Mouse (Mus musculus): ENCODE data around the gene Gm765.

Gm765 gene

DNA sequence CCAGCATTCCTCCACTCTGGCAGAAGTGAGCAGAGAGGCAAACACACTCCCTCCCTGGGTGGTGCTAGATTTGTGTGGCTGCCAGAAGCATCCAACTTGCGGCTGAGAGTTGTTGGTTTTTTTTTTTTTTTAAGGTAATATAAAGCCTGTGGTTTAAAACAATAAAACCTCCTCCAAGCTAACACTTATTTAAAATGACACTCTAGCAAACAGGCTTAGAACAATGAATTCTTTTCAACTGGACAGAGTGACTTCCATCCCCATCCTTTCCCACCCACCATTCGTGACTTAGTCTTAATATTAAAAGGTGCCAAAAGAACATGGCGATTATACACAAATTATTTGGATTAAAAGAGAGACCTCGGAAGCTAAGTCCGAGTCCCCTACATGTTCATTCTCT, at the start of gene Gm765:
Gene Gm765, minus strand, starts transcription at position 101 of the 400 bp plus-strand sequence.
- DNase-seq (ENCODE audit: low spot score): no peak

- no peak for DNase-seq (ENCODE audit: low spot score)
Measured at GRCm38 (mm10) chr6:98385487-98385886, 42.9 kb upstream of the Gm765 start.

- no peak for DNase-seq (ENCODE audit: low spot score)
Measured at GRCm38 (mm10) chr6:98384431-98384830, 41.9 kb upstream of the Gm765 start.

GRCm38 (mm10) chr6:98383411-98383810, 40.9 kb upstream of the Gm765 start:
- DNase-seq (ENCODE audit: low spot score): peak; percentile 9

- no peak for DNase-seq (ENCODE audit: low spot score)
Measured at GRCm38 (mm10) chr6:98366199-98366598, 23.6 kb upstream of the Gm765 start.

DNA sequence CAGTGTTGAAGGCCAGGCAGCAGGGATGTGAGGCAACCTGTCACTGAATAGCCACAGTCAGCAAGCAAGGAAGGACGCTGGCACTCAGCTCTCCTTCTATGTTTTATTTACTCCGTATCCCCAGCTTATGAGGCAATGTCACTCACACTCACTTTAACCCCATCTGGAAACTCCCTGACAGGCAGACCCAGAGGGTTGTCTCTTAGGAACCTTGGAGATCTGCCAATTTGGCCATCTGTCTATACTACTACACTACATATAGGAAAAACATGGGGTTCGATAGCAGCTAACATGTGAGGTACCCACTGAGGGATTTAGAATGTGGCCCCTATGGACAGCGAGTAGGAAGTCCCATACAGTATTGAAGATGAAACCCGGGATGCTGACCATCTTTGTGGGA, 12.7 kb upstream of the Gm765 start:
- DNase-seq (ENCODE audit: low spot score): no peak

DNA sequence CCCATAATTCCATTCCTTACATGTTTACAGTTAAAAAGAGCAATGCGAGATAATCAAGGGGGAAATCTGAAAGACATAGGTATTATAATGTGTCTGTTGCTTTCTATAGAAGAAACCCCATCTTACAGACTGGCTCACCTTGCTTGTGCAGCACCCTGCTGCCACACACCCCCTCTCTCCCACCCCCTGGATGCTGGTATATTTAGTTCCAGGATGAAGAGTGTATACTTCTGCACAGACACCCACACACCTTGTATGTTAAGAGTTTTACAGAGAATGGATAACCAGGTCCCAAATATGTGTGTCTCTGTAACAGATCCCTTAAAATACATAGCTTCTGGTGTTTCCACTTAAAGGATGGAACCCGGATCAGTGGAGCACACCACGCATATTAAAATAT, 10.7 kb upstream of the Gm765 start:
- no peak for DNase-seq (ENCODE audit: low spot score)

GRCm38 (mm10) chr6:98332714-98333113, 9.8 kb downstream of the Gm765 start:
- no peak for DNase-seq (ENCODE audit: low spot score)

- DNase-seq (ENCODE audit: low spot score): no peak
Measured at GRCm38 (mm10) chr6:98311659-98312058, 30.9 kb downstream of the Gm765 start.

DNA sequence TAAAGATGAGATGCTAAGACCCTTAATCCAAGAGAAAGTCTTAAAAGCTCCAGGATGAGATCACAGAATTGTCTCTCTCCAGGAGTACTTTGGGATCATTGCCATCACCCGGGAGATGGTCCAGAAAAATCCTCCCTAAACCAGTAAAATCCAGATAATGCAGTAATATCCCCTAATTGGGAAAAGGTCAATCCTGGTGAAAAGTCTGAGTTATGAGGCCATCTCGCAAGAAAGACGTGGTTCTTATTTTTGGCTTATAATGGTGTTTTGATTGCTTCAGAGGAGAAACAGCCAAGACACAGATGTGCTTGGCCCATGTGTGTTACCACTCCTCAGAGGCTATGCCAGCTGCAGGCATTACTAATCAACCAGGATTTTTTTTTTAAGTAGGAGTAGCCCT, 34.9 kb downstream of the Gm765 start:
- no peak for DNase-seq (ENCODE audit: low spot score)

GRCm38 (mm10) chr6:98307159-98307558, 35.4 kb downstream of the Gm765 start:
- no peak for DNase-seq (ENCODE audit: low spot score)

- no peak for DNase-seq (ENCODE audit: low spot score)
Measured at GRCm38 (mm10) chr6:98292064-98292463, 50.5 kb downstream of the Gm765 start.

- DNase-seq (ENCODE audit: low spot score): no peak
Measured at GRCm38 (mm10) chr6:98288316-98288715, 54.2 kb downstream of the Gm765 start.

DNA sequence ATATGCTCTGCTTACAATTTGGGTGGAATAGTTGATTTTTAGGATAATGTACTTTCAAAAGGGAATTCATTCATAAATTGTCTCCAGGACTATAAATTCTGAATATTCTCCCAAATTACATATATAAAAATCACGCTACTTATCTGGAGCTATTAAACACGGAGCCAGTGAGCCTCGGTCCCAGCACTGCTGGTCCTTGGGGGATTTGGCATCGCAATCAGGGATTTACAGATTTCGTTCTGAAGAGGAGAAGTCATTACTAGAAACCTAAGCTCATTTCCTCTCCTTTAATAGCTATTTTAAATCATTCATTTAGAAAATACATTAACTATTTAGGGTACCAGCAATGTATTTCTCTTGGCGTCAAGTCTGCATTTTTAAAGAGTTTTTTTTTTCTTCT, 55.0 kb downstream of the Gm765 start:
- no peak for DNase-seq (ENCODE audit: low spot score)

DNA sequence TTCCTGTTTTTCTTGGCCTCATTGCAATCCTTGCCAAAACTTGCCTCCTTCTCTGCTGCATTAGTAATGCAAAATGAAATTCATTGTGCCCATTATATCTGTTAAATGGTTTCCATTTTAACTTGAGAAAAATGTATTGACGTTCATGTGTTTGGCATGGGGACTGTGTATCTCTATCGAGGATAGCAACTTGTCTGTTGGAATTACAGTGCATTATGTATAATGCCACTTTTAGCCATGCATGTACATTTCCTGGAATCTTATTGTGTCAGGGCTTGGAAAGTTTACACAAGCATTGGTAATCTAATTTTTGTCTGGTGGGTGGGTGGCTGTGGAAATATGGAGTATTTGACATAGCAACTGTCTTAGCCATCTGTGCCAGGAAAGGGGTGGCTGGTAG, 57.4 kb downstream of the Gm765 start:
- no peak for DNase-seq (ENCODE audit: low spot score)

DNA sequence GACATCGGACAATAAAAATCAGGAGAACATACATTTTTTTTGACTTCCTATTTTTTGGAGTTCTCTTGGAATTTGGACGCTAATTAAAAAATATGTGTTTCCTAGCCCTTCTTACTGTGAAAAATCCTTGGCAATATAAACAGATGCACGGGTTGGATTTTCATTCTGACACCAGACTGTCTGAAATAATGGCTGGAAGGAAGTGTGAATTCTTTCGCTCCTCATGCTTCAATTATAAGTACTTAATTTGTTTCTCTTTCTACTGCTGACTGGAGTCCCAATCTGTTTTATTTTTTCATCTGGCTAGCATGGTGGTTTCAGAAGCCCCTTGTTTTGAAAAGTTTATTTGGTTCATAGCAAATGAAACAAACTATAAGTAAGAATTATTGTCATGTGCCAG, 59.8 kb downstream of the Gm765 start:
- no peak for DNase-seq (ENCODE audit: low spot score)

DNA sequence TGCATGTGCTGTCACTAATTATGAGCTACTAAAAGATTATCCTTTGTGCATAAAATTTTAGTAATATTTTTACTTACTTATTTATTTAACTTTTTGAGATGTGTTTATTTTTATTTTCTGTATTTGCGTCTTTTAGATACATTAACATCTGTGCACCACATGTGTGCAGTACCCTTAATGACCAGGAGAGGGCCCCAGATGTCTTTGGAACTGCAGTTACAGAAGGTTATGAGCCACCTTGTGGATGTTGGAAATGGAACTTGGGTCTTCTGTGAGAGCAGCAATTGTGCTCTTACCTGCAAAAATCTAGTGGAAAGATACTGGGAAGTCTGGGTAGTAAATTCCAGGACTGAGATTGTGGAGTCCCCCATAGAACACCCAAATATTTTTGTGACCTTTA, 71.0 kb downstream of the Gm765 start:
- DNase-seq (ENCODE audit: low spot score): peak; percentile 10

DNA sequence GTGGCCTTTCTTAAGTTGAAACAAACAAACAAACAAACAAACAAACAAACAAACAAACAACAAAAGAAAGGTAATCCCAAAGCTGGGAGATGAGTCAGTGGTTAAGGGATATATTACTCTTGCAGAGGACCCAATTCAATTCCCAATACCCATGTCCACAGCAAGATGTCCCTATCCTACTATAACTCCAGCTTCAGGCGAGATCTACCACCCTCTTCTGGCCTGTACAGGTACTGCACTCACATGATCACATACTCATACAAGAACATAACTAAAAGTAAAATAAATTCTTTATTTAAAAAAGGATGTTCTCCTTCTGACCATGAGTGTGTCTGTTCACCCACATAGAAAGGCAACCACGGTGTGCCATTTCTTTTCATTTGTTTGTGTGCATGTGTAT, 79.6 kb downstream of the Gm765 start:
- DNase-seq (ENCODE audit: low spot score): no peak

DNA sequence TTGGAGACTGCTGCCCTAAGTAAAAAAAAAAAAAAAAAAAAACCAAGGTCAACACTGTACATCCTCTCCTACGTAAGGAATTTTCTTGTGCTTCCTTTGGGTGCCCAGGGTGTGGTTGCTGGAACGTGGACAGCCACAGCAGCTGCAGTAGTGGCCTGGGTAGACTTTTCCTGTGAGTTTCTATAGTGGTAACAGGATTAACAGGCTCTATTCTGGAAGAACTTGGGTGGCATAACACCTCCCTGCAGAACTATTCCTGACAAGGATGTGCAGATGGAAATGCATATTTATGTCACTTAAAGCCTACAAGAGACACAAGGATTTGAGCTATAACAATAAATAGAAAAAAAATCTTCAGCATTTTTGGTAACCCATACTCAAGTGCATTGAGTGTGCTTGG, 83.5 kb downstream of the Gm765 start:
- DNase-seq (ENCODE audit: low spot score): no peak

GRCm38 (mm10) chr6:98246449-98246848, 96.1 kb downstream of the Gm765 start:
- no peak for DNase-seq (ENCODE audit: low spot score)

DNA sequence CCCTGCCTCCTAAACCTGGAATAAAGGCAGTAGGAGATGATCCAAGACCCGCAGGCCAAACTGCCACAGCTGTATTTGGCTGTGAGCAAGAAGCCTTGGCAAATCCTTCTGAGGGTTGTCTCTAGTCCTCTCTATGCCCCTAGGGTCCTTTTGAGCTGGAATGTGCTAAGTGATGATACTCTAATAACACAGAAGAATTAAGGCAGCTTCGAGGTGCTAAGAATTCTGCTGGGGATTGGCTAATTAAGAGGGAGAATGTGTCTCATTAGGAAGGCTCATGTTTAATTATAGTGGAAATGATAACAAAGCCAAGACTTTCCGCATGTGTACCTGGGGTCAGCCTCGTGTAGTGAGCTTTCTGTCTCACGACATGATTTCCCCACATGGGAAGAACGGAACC, 99.4 kb downstream of the Gm765 start:
- no peak for DNase-seq (ENCODE audit: low spot score)

DNA sequence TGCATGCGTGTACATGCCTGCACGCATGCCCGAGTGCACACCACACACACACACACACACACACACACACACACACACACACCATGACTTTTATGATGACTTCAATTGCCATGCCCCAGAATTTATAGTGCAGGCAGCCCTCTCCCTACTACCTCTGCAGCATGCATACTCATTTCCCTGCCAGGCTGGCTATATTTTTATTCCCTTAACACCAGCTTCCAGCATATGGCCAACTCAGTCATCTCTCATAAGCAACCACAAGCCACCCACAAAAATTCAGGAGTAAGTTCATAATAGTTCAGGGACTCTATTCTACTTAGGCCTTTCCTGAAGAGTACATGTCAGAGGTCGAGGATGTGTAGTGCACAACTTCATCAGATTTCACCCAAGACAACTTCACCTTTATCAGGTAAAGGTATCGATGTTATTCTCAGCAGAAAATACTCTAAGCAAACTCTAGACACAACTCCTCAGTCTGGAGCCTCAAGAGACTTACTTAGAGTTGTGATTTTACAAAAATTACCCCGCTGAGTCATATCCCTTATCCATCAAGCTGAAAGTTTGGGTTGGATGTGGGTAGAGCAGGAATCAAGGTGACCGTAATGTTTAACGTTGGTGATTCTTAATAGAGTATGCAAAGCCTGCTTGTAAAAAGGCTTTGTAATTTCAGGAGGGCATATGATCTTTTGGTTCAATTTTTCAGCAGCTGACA, 101.8 kb downstream of the Gm765 start:
- no peak for DNase-seq (ENCODE audit: low spot score)

GRCm38 (mm10) chr6:98234097-98234496, 108.5 kb downstream of the Gm765 start:
- DNase-seq (ENCODE audit: low spot score): no peak

DNA sequence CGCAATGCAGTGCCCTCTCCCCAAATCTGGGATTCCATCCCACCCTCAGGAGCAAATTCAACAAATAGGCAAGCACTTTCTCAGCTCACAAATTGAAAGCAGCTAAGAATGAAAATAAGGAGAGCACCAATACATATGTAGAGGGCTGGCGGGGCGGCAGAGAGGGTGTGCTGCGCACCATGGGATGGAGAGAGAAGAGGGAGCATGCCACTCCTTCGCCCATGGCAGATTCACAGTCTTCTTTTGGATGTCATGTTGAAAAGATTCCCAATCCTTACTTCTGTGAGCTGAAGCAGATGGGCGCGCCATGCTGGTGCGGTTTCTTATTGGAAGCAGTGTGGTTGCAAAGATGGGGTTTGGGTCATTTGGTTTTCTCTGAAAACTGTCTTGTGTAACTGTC, 118.6 kb downstream of the Gm765 start:
- DNase-seq (ENCODE audit: low spot score): no peak

- no peak for DNase-seq (ENCODE audit: low spot score)
Measured at GRCm38 (mm10) chr6:98221970-98222369, 120.6 kb downstream of the Gm765 start.

All from MN1 (cell line).